Mouse (Mus musculus) cerebellum, adult 2 months (tissue): Measurements from ENCODE around the gene Thra.

Source experiments
- CTCF ChIP-seq: fragments of 200-500 bp; IDR thresholded peaks from 2 replicates; pipeline ENCODE4 v1.5.1; 2011; ENCODE audit warnings: low read depth, mild to moderate bottlenecking, control low read depth, low read length, moderate library complexity, borderline replicate concordance; ENCODE audit not compliant: insufficient read depth
- POLR2A ChIP-seq: fragments of 200-500 bp; IDR thresholded peaks from 2 replicates; pipeline ENCODE4 v1.6.1; 2011; ENCODE audit warnings: low read length, control low read depth, borderline replicate concordance; ENCODE audit not compliant: insufficient read depth

GRCm38 (mm10) chr11:98792081-98792480, 51.6 kb downstream of the Thra start:
- TF ChIP-seq POLR2A (no peak), CTCF (no peak)
